Mouse (Mus musculus): ENCODE data around the gene Olfr133. TPM values are rescaled to one million over a fixed set of nuclear protein-coding genes. Genes with fewer than 3 reads are reported as not detected.
"Not testable (repeated sequence)": the region's sequence is repeated elsewhere in the genome, so short reads cannot be mapped to it uniquely, and the experiment has no call there.

The Olfr133 gene
- not detected in 2 replicates for polyA plus RNA-seq (2015; fragmentation: Nextera tagmentation; extraction: Ambion mirVana)

DNA sequence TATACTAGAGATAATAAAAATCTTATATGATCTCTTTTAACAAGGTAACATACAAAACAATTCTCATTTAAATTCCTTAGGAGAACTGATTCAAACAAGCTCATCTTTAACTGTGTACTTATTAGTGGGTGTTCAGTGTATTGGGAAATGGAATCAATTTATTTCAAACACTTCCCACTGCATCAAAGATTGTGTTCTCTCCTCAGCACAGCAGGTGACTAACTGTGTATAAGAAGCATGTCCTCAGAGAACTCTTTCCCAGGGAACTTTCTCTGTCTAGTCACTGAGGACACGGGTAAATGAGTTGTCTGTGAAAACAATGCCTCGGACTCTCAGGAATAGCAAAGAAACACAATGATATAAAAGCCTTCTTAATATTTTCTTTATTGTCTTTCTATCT lies at the start of gene Olfr133:
Gene Olfr133, plus strand, starts transcription at position 301 of the 400 bp plus-strand sequence.
- no peak for ATAC-seq (ENCODE audit: low FRiP score)
- H3K9me3 ChIP-seq, result no peaks in the 10 kb centered on the region
- 59% methylated on average over 2 of the region's 2 CpGs for WGBS

DNA sequence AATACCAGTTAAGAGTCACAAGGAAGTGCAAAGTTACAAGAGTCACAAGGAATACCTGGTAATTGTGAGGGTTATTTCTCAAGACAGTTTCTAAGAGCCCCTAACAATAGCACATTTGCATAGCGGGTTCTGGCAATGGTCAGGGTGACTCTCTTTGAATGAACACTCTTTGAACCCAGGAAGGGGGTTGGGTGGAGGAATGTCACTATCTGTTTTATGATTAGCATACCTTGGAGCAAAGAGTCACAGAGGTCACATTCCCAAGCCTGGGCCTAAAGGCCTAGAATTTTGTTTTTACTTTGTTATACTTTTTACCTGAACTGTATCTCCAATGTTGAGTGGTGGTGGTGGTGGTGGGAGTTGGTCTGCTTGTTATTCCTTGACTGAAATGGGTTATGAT lies 20.9 kb upstream of the Olfr133 start:
- not testable (repeated sequence) for H3K4me1 ChIP-seq (replicated peaks); H3K9ac ChIP-seq; H3K4me3 ChIP-seq; H3K27me3 ChIP-seq; ATAC-seq (ENCODE audit: low FRiP score); H3K4me2 ChIP-seq; H3K9me3 ChIP-seq; H3K36me3 ChIP-seq; H3K27ac ChIP-seq
- 100% methylated on average over 1 of the region's 1 CpGs for WGBS

More for the DNA sequence above, at the start of gene Olfr133:
- H3K36me3 ChIP-seq, result no peaks in the 10 kb centered on the region
- H3K4me3 ChIP-seq, result no peak within 1 kb of the TSS
- H3K4me1 ChIP-seq (replicated peaks), result no peaks in the 10 kb centered on the region
- no peak within 1 kb of the TSS for H3K9ac ChIP-seq
- H3K4me2 ChIP-seq, result no peak within 1 kb of the TSS
- no peak within 1 kb of the TSS for H3K27ac ChIP-seq
- no peaks in the 10 kb centered on the region for H3K27me3 ChIP-seq

GRCm38 (mm10) chr17:38125371-38125770 lies 19.7 kb upstream of the Olfr133 start:
- not testable (repeated sequence) for H3K4me1 ChIP-seq (replicated peaks); H3K36me3 ChIP-seq; H3K27ac ChIP-seq; H3K4me3 ChIP-seq; H3K27me3 ChIP-seq; ATAC-seq (ENCODE audit: low FRiP score); H3K4me2 ChIP-seq; H3K9ac ChIP-seq; H3K9me3 ChIP-seq
- 69% methylated on average over 3 of the region's 3 CpGs for WGBS

GRCm38 (mm10) chr17:38134426-38134825 lies 10.7 kb upstream of the Olfr133 start, which contains the start of gene Olfr132:
Gene Olfr132, minus strand, starts transcription at chr17:38134526.
- H3K9ac ChIP-seq, result no peak within 1 kb of the TSS
- H3K36me3 ChIP-seq, result no peaks in the 10 kb centered on the region
- H3K27me3 ChIP-seq, result no peaks in the 10 kb centered on the region
- H3K4me3 ChIP-seq, result no peak within 1 kb of the TSS
- no peak for ATAC-seq (ENCODE audit: low FRiP score)
- no peak within 1 kb of the TSS for H3K4me2 ChIP-seq
- WGBS, result 79% methylated on average over 1 of the region's 1 CpGs
- no peaks in the 10 kb centered on the region for H3K4me1 ChIP-seq (replicated peaks)
- no peaks in the 10 kb centered on the region for H3K9me3 ChIP-seq
- no peak within 1 kb of the TSS for H3K27ac ChIP-seq

DNA sequence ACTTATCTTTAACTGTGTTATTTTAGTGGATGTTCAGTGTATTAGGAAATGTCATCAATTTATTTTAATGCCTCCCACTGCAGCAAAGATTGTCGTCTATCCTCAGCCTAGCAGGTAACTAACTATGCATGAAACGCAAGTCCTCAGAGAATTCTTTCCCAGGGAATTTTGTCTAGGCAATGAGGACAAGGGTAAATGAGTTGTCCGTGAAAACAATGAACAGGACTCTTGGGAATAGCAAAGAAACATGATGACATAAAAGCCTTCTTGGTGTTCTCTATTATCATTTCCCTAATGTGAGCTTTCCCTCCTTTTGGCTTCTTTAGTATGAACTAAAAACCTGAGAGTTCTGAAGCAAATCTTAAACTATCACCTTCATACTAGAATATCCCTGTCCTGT lies 26.0 kb downstream of the Olfr133 start, which contains the start of gene Olfr134:
Gene Olfr134, plus strand, starts transcription at position 301 of the 400 bp plus-strand sequence.
- H3K9ac ChIP-seq, result no peak within 1 kb of the TSS
- no peak within 1 kb of the TSS for H3K4me2 ChIP-seq
- H3K27me3 ChIP-seq, result no peaks in the 10 kb centered on the region
- H3K4me3 ChIP-seq, result no peak within 1 kb of the TSS
- H3K27ac ChIP-seq, result no peak within 1 kb of the TSS
- no peaks in the 10 kb centered on the region for H3K9me3 ChIP-seq
- no peaks in the 10 kb centered on the region for H3K4me1 ChIP-seq (replicated peaks)
- no peaks in the 10 kb centered on the region for H3K36me3 ChIP-seq
- 73% methylated on average over 3 of the region's 3 CpGs for WGBS
- no peak for ATAC-seq (ENCODE audit: low FRiP score)

Other genes starting within 250 kb of the Olfr133 start
- gene Olfr127, start 244.8 kb upstream of the Olfr133 start, polyA plus RNA-seq (2015; fragmentation: Nextera tagmentation; extraction: Ambion mirVana), result not detected in 2 replicates
- not detected in 2 replicates for gene Olfr128, start 224.7 kb upstream of the Olfr133 start, polyA plus RNA-seq (2015; fragmentation: Nextera tagmentation; extraction: Ambion mirVana)
- gene Olfr761, start 192.2 kb upstream of the Olfr133 start, polyA plus RNA-seq (2015; fragmentation: Nextera tagmentation; extraction: Ambion mirVana), result not detected in 2 replicates
- not detected in 2 replicates for gene Olfr129, start 85.2 kb upstream of the Olfr133 start, polyA plus RNA-seq (2015; fragmentation: Nextera tagmentation; extraction: Ambion mirVana)
- not detected in 2 replicates for gene Olfr130, start 81.4 kb upstream of the Olfr133 start, polyA plus RNA-seq (2015; fragmentation: Nextera tagmentation; extraction: Ambion mirVana)
- not detected in 2 replicates for gene Olfr131, start 56.6 kb upstream of the Olfr133 start, polyA plus RNA-seq (2015; fragmentation: Nextera tagmentation; extraction: Ambion mirVana)
- not detected in 2 replicates for gene Olfr132, start 10.8 kb upstream of the Olfr133 start, polyA plus RNA-seq (2015; fragmentation: Nextera tagmentation; extraction: Ambion mirVana)
- gene Olfr134, start 26.1 kb downstream of the Olfr133 start, polyA plus RNA-seq (2015; fragmentation: Nextera tagmentation; extraction: Ambion mirVana), result not detected in 2 replicates
- gene Olfr135, start 59.1 kb downstream of the Olfr133 start, polyA plus RNA-seq (2015; fragmentation: Nextera tagmentation; extraction: Ambion mirVana), result not detected in 2 replicates
- not detected in 2 replicates for gene Olfr138, start 115.8 kb downstream of the Olfr133 start, polyA plus RNA-seq (2015; fragmentation: Nextera tagmentation; extraction: Ambion mirVana)
- gene Olfr137, start 162.3 kb downstream of the Olfr133 start, polyA plus RNA-seq (2015; fragmentation: Nextera tagmentation; extraction: Ambion mirVana), result not detected in 2 replicates
- gene Olfr136, start 184.6 kb downstream of the Olfr133 start, polyA plus RNA-seq (2015; fragmentation: Nextera tagmentation; extraction: Ambion mirVana), result not detected in 2 replicates

Data from hindbrain, embryonic 13.5 days (tissue).